Mouse (Mus musculus) megakaryocyte, embryonic 14.5 days (primary cell): ENCODE measurements around the gene Cela1.

Source experiments
- FLI1 ChIP-seq: IDR thresholded peaks from 2 replicates; pipeline ENCODE4 v1.6.1; 2012; ENCODE audit warnings: low read length, inconsistent platforms, mixed read lengths
- GATA1 ChIP-seq: IDR thresholded peaks from 3 replicates; pipeline ENCODE4 v1.6.1; 2012; ENCODE audit warnings: mixed read lengths, low read length, inconsistent platforms, borderline replicate concordance

DNA sequence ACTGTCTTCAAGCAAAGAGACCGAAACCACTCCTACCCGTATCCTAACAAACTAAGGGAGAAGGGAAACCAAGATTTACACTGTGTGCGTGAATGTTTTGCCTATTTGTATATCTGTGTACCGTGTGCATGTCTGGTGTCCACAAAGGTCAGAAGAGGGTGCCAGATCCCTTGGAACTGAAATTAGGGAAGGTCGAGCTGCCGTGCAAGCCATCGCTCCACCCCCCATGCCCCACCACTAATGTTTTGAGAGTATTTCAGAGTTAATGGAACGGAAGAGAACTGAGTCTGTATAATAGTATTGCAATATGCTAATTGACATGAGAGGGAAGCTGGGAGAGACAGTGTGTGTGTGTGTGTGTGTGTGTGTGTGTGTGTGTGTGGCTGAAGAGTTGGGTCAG is 10.0 kb downstream of the Cela1 start:
- TF ChIP-seq GATA1 (no peak), FLI1 (no peak)
